Mouse (Mus musculus) adrenal gland, postnatal 36 days (tissue): Measurements from ENCODE around the gene Adam25. TPM values are rescaled to one million over a fixed set of nuclear protein-coding genes. Genes with fewer than 3 reads are reported as not detected.
"Not testable (repeated sequence)": the region's sequence is repeated elsewhere in the genome, so short reads cannot be mapped to it uniquely, and the experiment has no call there.

Source experiments
- DNase-seq, 2 experiments: peaks; one replicate each; pipeline ENCODE4 v3.0.0; 2021; ENCODE audit warnings: mixed read lengths in 1 of 2
- long read RNA-seq, 2 experiments: library from polyadenylated mRNA; stranded (forward); transcript quantifications; one replicate each; pipeline ENCODE4 v2.0.0; 2021; ENCODE audit warnings: borderline sequencing depth in 2 of 2
- total RNA-seq, 2 experiments: library from RNA; stranded (reverse); gene quantifications; 2 replicates each; pipeline ENCODE4 v1.2.3; 2021

Gene Adam25
- not detected for total RNA-seq
- long read RNA-seq, experiment 1, result 0 reads
- long read RNA-seq, experiment 2, result 0 reads

DNA sequence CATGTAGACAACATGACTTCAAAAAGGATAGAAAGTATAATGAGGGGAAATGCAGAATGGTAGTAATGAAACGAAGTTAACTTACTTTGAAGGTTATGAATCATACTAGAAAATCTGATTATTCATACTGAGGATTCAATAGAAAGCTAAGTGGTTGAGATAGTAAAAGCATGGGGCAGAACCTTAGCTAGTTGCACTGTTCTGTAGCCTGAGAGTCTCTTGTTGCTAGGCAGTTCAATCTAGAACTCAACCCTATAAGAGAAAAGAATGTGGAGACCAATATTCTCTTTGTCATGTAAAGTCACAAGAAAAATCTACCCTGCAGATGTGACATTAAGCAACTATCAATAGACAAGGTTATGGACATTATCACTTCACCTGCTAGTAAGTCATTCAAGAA lies at the start of gene Adam25:
Gene Adam25 (plus strand): TSS at position 301 of the 400 bp plus-strand sequence.
- DNase-seq, result not testable (repeated sequence)

DNA sequence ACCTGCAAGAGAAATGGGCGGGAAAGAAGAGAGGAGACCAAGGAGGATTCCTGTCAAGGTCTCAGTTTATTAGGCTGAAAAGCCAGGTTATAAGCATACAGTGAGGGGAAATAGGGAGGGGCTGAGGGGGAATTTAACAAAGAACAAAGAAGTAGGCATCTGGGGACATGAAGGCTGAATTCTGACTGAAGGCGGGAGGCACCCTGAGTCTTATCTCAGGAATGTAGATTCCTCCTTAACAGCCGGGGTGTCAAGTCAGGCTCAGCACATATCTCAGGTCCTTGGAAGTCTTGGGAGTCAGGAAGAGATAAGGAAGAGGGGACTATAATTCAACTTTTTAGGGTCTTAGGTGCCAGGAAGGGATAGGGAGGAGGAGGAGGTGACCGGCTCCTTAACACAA lies 36.6 kb upstream of the Adam25 start:
- DNase-seq, result not testable (repeated sequence)

DNA sequence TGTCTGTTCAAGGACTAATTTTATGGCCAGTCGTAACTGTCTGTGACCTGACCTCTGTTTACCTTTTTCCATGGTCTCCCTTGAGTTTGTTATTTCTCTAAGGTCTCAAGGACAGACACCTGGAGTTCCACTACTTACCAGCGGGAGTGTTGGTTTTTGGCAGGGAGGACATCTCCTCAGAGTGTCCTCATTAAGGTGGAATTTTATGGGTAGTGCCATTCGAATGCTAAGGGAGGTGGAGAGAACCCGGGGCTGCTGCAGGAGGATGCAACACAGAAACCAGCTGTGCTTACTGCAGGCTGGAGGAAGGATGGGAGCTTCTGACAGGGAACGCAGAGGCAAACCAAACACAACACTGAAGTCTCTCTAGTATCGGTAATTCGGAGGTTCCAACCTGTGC lies 36.0 kb upstream of the Adam25 start:
- DNase-seq, result no peak

DNA sequence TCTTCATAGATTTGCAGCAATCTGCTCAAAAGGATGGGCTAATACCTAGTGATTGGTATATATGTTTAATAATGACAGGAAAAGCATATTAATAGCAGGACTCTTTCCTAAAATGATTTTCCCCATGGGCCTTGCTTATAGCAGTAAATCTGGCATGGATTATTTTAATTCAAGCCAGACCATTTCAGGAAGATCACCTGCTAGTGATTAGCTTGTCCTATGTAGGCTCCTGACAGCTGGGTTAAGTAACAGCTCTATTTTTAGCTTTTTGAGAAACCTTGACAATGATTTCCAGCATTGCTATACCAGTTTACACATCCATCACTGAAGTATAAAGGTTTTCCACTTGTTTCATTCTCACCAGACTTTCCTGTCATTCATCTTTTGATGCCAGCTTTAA lies 31.3 kb downstream of the Adam25 start:
- DNase-seq, result no peak

DNA sequence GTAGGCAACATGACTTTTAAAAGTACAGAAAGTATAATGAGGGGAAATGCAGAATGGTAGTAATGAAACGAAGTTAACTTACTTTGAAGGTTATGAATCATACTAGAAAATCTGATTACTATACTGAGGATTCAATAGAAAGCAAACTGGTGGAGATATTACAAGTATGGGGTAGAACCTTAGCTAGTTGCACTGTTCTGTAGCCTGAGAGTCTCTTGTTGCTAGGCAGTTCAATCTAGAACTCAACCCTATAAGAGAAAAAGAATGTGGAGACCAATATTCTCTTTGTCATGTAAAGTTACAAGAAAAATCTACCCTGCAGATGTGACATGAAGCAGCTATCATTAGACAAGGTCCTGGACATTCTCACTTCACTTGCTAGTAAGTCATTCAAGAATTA lies 41.0 kb downstream of the Adam25 start, which contains the start of gene Adam20:
Gene Adam20 (plus strand): TSS at position 301 of the 400 bp plus-strand sequence.
- DNase-seq, result not testable (repeated sequence)

DNA sequence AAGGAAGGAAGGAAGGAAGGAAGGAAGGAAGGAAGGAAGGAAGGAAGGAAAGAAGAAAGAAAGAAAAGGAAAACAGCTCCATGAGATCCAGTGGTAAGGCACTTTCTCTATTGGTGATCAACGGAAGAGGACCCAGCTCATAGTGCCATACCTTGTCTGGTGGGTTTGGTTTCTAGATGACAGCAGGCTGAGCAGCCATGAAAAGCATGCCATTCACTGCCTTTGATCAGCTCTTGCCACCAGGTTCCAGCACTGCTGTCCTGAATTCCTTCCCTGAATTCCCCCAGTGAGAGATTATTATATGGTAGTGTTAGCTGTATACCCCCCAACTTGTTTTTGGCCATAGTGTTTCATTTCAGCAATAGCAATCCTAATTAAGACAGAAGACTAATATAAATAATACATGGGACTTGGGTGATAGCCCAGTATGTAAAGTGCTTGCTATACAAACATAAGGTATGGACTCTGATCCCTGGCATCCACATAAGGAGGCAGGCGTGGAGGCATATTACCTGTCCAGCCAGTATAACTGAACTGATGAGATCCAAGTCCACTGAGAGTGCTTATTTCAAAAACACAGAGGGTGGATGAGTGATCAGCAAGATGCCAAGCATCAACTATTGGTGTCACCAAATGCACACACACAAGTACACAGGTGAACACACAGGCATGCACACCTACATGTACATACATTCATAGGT lies 51.5 kb downstream of the Adam25 start:
- DNase-seq, result no peak

Other genes starting within 250 kb of the Adam25 start
- gene Adam24, start 77.1 kb upstream of the Adam25 start, total RNA-seq, result not detected
- not detected for gene Adam20, start 41.1 kb downstream of the Adam25 start, total RNA-seq
- gene Adam39, start 70.8 kb downstream of the Adam25 start, total RNA-seq, result not detected